Mouse (Mus musculus) midbrain, embryonic 16.5 days (tissue): ENCODE results near the gene Rnasel. TPM values are rescaled to one million over a fixed set of nuclear protein-coding genes. Genes with fewer than 3 reads are reported as not detected.
"Not testable (repeated sequence)": the region's sequence is repeated elsewhere in the genome, so short reads cannot be mapped to it uniquely, and the experiment has no call there.

Experiments
- ATAC-seq: fragments of 200-750 bp; cut with Nextera tagmentation; 2 replicates; pipeline ENCODE4 v1.8.0; 2017; ENCODE audit warnings: moderate TSS enrichment
- H3K27ac ChIP-seq: fragments of 300-500 bp; sonication (generic); 2 replicates; pipeline ENCODE4 v1.5.1; 2014; ENCODE audit warnings: mild to moderate bottlenecking, low read length, mixed read lengths
- H3K27me3 ChIP-seq: fragments of 300-500 bp; sonication (generic); 2 replicates; pipeline ENCODE4 v1.6.1; 2014; ENCODE audit warnings: low read depth, low read length, mixed read lengths; ENCODE audit not compliant: control insufficient read depth, insufficient read depth
- H3K36me3 ChIP-seq: fragments of 300-500 bp; sonication (generic); 2 replicates; pipeline ENCODE4 v1.6.1; 2014; ENCODE audit warnings: mild to moderate bottlenecking, low read length, moderate library complexity, mixed read lengths; ENCODE audit not compliant: control insufficient read depth, insufficient read depth
- H3K4me1 ChIP-seq: fragments of 300-500 bp; sonication (generic); 2 replicates; pipeline ENCODE4 v1.6.1; 2014; ENCODE audit warnings: mild to moderate bottlenecking, low read length, mixed read lengths; ENCODE audit not compliant: control insufficient read depth, insufficient read depth
- H3K4me2 ChIP-seq: fragments of 300-500 bp; sonication (generic); 2 replicates; pipeline ENCODE4 v1.6.1; 2014; ENCODE audit warnings: mild to moderate bottlenecking, low read length, mixed read lengths
- H3K4me3 ChIP-seq: fragments of 300-500 bp; sonication (generic); 2 replicates; pipeline ENCODE4 v1.5.1; 2014; ENCODE audit warnings: low read depth, mild to moderate bottlenecking, low read length, moderate library complexity, mixed read lengths
- H3K9ac ChIP-seq: fragments of 300-500 bp; sonication (generic); 2 replicates; pipeline ENCODE4 v1.6.1; 2014; ENCODE audit warnings: low read depth, low read length, mixed read lengths
- H3K9me3 ChIP-seq: fragments of 300-500 bp; sonication (generic); replicated peaks from 2 replicates; pipeline ENCODE4 v1.6.1; 2014; ENCODE audit warnings: mild to moderate bottlenecking, low read length, mixed read lengths; ENCODE audit not compliant: control insufficient read depth, poor library complexity, severe bottlenecking
- WGBS: fragments of 180-500 bp; shearing (Covaris S2); extraction: QIAGEN DNeasy Blood & Tissue Kit; methylation state at CpG from one replicate; pipeline ENCODE4 v1.1.7; 2014; 5-methylcytosine and 5-hydroxymethylcytosine counted together
- polyA plus RNA-seq: library from polyadenylated mRNA; unstranded; fragments of >200 nt; fragmentation: Nextera tagmentation; extraction: Ambion mirVana; gene quantifications from 2 replicates; pipeline ENCODE4 v1.2.1, GENCODE M21; 2015

The Rnasel gene
- polyA plus RNA-seq, 1 experiment from 2014 or later = 36.2 TPM

DNA sequence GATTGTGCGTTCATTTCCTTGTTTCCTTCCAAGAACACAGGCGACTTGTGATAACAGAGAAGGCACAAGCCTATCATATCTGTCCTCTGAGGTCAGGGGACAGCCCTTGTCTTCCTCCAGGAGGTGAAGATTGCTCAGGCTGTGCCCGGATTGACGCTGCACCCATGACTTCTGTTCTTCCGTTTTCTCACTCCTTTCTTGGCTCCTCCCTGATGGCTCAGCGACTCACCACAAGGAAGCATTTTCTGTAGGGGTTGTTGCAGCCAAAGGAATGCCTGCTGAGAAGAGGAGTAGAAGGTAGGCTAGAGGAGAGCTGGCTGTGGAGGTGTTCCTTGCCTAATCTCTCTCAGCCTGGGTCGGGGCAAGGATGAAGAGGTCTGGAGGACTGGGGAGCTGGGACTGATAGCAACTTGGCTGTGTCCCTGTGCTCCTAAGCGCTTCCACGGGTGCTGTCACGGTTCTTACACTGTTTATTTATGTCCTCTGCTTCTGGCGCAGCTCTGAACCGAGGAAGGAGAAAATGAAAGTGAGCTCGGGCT, 2.6 kb downstream of the Rnasel start:
- H3K4me2 ChIP-seq = peak overlapping the region; percentile 47
- peaks cover 12% of the 10 kb centered on the region; the same call in 1 of the 2 replicates for H3K36me3 ChIP-seq
- H3K9ac ChIP-seq = peak overlapping the region; percentile 36; the same call in 1 of the 2 replicates
- 46% methylated on average over 13 of the region's 13 CpGs for WGBS
- peaks cover 28% of the 10 kb centered on the region for H3K4me1 ChIP-seq
- H3K27me3 ChIP-seq = no peaks in the 10 kb centered on the region
- peak overlapping the region; percentile 11; the same call in 1 of the 2 replicates for H3K4me3 ChIP-seq
- peak overlapping the region; percentile 10; the same call in 1 of the 2 replicates for H3K27ac ChIP-seq
- no peaks in the 10 kb centered on the region; the same call in 1 of the 2 replicates for H3K9me3 ChIP-seq
- ATAC-seq = no peak

DNA sequence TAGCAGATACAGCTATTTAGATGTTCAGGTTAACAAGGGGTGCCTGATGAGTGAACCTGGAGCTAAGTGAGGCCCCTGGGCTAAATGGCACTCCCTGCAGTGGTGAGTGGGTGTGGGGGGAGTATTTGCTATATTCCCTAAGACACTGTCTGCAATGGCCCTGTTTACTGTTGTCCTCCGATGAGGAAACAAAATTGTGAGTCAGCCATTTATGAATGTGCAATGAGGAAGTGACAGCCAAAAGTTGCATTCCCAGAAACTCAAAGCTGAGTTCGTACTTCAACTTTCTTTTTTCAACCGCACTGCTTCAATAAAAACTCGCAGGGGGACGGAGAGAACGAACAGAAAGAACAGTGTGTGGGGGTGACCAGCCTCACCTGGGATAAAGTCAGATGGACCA, 3.3 kb downstream of the Rnasel start:
- Histone ChIP-seq H3K4me2 (peak overlapping the region; percentile 47; the same call in 1 of the 2 replicates), H3K36me3 (peaks cover 12% of the 10 kb centered on the region; the same call in 1 of the 2 replicates), H3K27me3 (no peaks in the 10 kb centered on the region), H3K4me3 (peak overlapping the region; percentile 11; the same call in 1 of the 2 replicates), H3K27ac (peak overlapping the region; percentile 10; the same call in 1 of the 2 replicates), H3K4me1 (peaks cover 28% of the 10 kb centered on the region), H3K9ac (peak overlapping the region; percentile 36; the same call in 1 of the 2 replicates), H3K9me3 (no peaks in the 10 kb centered on the region; the same call in 1 of the 2 replicates)
- no peak for ATAC-seq
- WGBS = 89% methylated on average over 6 of the region's 6 CpGs

DNA sequence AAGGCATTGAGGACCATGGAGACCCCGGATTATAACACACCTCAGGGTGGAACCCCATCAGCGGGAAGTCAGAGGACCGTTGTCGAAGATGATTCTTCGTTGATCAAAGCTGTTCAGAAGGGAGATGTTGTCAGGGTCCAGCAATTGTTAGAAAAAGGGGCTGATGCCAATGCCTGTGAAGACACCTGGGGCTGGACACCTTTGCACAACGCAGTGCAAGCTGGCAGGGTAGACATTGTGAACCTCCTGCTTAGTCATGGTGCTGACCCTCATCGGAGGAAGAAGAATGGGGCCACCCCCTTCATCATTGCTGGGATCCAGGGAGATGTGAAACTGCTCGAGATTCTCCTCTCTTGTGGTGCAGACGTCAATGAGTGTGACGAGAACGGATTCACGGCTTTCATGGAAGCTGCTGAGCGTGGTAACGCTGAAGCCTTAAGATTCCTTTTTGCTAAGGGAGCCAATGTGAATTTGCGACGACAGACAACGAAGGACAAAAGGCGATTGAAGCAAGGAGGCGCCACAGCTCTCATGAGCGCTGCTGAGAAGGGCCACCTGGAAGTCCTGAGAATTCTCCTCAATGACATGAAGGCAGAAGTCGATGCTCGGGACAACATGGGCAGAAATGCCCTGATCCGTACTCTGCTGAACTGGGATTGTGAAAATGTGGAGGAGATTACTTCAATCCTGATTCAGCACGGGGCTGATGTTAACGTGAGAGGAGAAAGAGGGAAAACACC, 4.7 kb downstream of the Rnasel start:
- H3K27me3 ChIP-seq = no peaks in the 10 kb centered on the region
- H3K4me2 ChIP-seq = no peak overlapping the region
- no peak overlapping the region for H3K27ac ChIP-seq
- no peak overlapping the region for H3K4me3 ChIP-seq
- WGBS = 77% methylated on average over 25 of the region's 25 CpGs
- no peak for ATAC-seq
- H3K9me3 ChIP-seq = no peaks in the 10 kb centered on the region; the same call in 1 of the 2 replicates
- H3K4me1 ChIP-seq = peaks cover 21% of the 10 kb centered on the region
- H3K9ac ChIP-seq = no peak overlapping the region
- peaks cover 16% of the 10 kb centered on the region; the same call in 1 of the 2 replicates for H3K36me3 ChIP-seq

DNA sequence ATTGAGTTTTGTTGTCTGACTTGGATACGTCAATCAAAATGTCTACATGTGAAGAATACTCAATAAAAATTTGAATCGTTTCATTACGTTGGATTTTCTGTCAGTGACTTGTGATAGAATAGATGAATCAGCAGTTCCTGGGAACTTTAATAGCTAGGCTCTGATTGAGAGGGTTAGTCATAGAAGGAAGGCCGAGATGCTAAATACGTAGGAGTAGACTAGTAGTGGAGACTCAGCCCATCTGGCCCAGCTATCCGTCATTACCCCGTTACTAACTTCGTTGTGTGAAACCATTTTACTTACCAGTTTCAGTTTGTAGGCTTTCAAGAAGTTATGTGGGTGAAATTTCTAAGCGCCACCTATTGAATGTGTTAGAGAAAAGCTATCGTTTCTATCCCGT, 14.9 kb downstream of the Rnasel start:
- H3K9me3 ChIP-seq = no peaks in the 10 kb centered on the region
- no peaks in the 10 kb centered on the region for H3K27me3 ChIP-seq
- H3K4me1 ChIP-seq = no peaks in the 10 kb centered on the region
- H3K27ac ChIP-seq = no peak overlapping the region
- H3K4me3 ChIP-seq = no peak overlapping the region
- no peak overlapping the region for H3K9ac ChIP-seq
- peaks cover 14% of the 10 kb centered on the region; the same call in 1 of the 2 replicates for H3K36me3 ChIP-seq
- 90% methylated on average over 11 of the region's 11 CpGs for WGBS
- ATAC-seq = no peak
- H3K4me2 ChIP-seq = no peak overlapping the region

DNA sequence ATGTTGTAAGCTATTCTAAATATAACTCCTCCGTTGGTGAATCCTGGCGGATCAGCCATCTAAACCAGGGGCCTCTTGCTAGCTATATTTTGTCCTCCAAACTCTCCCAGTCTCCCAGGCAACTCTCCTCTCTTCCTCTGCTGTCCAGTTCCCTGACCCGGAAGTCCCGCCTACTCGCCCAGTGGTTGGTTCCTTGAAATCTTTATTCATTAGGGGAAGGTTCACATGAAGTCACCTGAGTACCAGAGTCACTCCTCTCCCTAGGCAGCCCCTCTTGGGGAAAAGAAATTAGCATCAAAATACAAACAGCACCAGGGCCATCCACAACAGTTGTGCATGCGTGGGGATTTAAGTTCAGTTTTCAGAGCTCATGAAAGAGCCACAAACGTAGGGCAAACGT, 17.1 kb downstream of the Rnasel start:
- no peak overlapping the region for H3K27ac ChIP-seq
- H3K4me2 ChIP-seq = no peak overlapping the region
- no peaks in the 10 kb centered on the region for H3K4me1 ChIP-seq
- no peak overlapping the region for H3K9ac ChIP-seq
- no peak for ATAC-seq
- peaks cover 5% of the 10 kb centered on the region; the same call in 1 of the 2 replicates for H3K36me3 ChIP-seq
- H3K9me3 ChIP-seq = no peaks in the 10 kb centered on the region
- 35% methylated on average over 8 of the region's 8 CpGs for WGBS
- H3K27me3 ChIP-seq = no peaks in the 10 kb centered on the region
- no peak overlapping the region for H3K4me3 ChIP-seq

DNA sequence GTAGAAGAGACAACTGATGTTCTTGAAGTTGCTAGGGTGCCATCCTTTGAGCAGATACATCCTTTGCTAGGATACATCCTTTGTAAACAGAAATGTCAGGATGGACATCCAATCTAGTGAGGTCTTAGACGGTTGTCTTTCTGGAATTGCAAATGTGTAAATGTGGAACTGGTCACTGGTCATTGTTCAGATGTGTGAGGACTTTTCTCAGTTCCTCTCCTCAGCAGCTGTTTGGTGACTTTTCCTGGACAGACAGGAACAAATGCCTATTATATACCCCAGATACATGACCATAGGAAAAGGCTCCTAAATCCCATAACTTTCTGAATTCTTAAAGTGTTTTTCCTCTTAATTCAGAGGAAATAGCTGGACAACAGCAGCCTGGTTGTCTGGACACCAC, 18.1 kb downstream of the Rnasel start:
- H3K4me2 ChIP-seq = no peak overlapping the region
- WGBS = 95% methylated on average over 1 of the region's 1 CpGs
- no peak for ATAC-seq
- H3K27ac ChIP-seq = no peak overlapping the region
- no peaks in the 10 kb centered on the region for H3K27me3 ChIP-seq
- no peaks in the 10 kb centered on the region for H3K9me3 ChIP-seq
- H3K4me1 ChIP-seq = no peaks in the 10 kb centered on the region
- no peak overlapping the region for H3K4me3 ChIP-seq
- H3K36me3 ChIP-seq = peaks cover under 1% of the 10 kb centered on the region; the same call in 1 of the 2 replicates
- H3K9ac ChIP-seq = no peak overlapping the region

DNA sequence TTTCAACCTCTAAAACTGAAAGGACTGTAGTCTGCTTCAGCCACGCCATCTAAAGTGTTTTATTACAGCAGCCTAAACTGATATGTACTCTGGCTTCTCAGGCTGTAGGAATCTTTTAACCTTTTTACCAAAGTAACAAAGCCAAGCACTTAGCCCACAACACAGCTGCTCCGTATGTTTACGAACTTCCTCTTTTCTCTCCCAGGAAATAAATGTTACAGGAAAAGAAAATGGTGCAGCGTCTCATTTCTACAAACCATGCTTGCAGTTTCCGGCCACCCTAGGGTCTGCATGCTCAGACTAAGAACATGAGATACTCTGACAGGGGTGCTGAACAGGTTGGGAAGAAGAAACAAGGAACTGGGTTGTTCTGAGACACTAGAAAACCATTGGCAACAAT, 19.2 kb downstream of the Rnasel start:
- Histone ChIP-seq H3K4me2 (no peak overlapping the region), H3K9me3 (no peaks in the 10 kb centered on the region), H3K9ac (no peak overlapping the region), H3K27ac (no peak overlapping the region), H3K27me3 (no peaks in the 10 kb centered on the region), H3K36me3 (no peaks in the 10 kb centered on the region), H3K4me3 (no peak overlapping the region), H3K4me1 (no peaks in the 10 kb centered on the region)
- WGBS = 90% methylated on average over 5 of the region's 5 CpGs
- no peak for ATAC-seq

DNA sequence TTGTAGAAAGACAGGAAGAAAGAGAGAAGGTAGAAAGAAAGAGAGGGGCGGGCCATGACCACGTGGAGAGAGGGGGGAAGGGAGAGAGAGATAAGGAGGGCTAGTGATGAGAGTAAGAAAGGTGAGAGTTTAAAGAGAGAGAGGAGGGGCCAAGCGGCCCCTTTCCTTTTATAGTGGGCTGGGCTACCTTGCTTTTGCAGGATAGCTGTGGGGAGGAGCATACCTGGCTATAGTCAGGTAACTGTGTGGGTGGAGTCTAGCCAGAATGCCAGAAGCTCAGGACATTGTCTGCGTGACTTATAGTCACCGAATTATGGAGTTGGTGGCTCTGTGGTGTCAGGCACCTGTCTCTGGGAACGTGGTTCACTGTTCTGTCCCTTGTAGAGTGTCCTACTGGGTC, 20.3 kb downstream of the Rnasel start:
- not testable (repeated sequence) for ATAC-seq, H3K27ac ChIP-seq
- 70% methylated on average over 6 of the region's 6 CpGs for WGBS

More for the DNA sequence above, 20.3 kb downstream of the Rnasel start:
- not testable (repeated sequence) for H3K9ac ChIP-seq, H3K4me1 ChIP-seq, H3K9me3 ChIP-seq, H3K4me2 ChIP-seq, H3K4me3 ChIP-seq, H3K27me3 ChIP-seq, H3K36me3 ChIP-seq
